Mouse (Mus musculus): ENCODE measurements around the gene Gdf3.

DNA sequence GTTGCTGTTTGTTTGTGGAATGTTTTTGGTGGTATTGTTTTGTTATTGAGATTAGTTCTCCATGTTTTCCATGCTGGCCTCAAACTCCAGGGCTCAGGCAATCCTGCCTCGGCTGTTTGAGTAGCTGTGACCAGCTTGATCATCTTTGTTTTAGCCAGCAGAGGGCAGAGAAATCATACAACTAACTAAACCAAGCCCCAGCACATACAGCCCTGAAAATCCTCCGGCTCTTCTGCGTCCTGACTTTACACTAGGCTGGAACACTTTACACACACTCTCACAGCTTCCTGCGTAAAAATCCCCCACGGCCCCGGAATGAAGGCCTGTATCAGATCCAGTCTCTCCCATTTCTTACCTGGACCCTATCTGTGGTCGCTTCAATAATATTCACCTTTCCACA lies 14.2 kb downstream of the Gdf3 start:
- TF ChIP-seq MAFK (IDR thresholded peaks at IDR 0.05; ENCODE audit: insufficient read depth, low read depth, low read length) (no peak), HCFC1 (IDR thresholded peaks at IDR 0.05; ENCODE audit: borderline replicate concordance, insufficient read depth, low read length) (no peak), CHD2 (IDR thresholded peaks at IDR 0.05; ENCODE audit: low read depth, low read length) (no peak), ZNF384 (IDR thresholded peaks at IDR 0.05; ENCODE audit: low read depth, low read length) (no peak)

Measured in ES-E14 (cell line).